Mouse (Mus musculus) MEL (cell line): Measurements from ENCODE around the gene Tsku. TPM values are rescaled to one million over a fixed set of nuclear protein-coding genes. Genes with fewer than 3 reads are reported as not detected.

Source experiments
- DNase-seq: peaks from one replicate; pipeline ENCODE4 v3.0.0; 2011; ENCODE audit warnings: low read depth, low spot score
- H3K27ac ChIP-seq: 2 replicates; pipeline ENCODE4 v1.5.1; 2012; ENCODE audit warnings: low read depth, mild to moderate bottlenecking, control low read depth, low read length, moderate library complexity; ENCODE audit not compliant: control insufficient read depth
- H3K27me3 ChIP-seq, 2 experiments: fragments of 150-350 bp in 1 of 2; sonication (generic) in 1 of 2; 2 replicates each; pipeline ENCODE4 v1.6.1; 2012; ENCODE audit warnings: low read length in 2 of 2, mild to moderate bottlenecking in 2 of 2, improper control_type of control experiment in 1 of 2, moderate library complexity in 1 of 2; ENCODE audit not compliant: insufficient read depth in 2 of 2, control insufficient read depth in 1 of 2
- H3K36me3 ChIP-seq, 2 experiments: 2 replicates each; pipeline ENCODE4 v1.6.1; 2012 to 2014; ENCODE audit warnings: low read length in 2 of 2, improper control_type of control experiment in 1 of 2, inconsistent platforms in 1 of 2, mild to moderate bottlenecking in 1 of 2; ENCODE audit not compliant: insufficient read depth in 2 of 2, control insufficient read depth in 1 of 2
- H3K4me1 ChIP-seq, 2 experiments: fragments of 150-350 bp in 1 of 2; sonication (generic) in 1 of 2; 2 replicates each; pipeline ENCODE4 v1.6.1; 2012; ENCODE audit warnings: low read length in 2 of 2, improper control_type of control experiment in 1 of 2, mild to moderate bottlenecking in 1 of 2; ENCODE audit not compliant: insufficient read depth in 2 of 2, control insufficient read depth in 1 of 2
- H3K4me3 ChIP-seq, 2 experiments: fragments of 150-350 bp in 1 of 2; sonication (generic) in 1 of 2; 2 replicates each; pipeline ENCODE4 v1.5.1; 2012; ENCODE audit warnings: low read depth in 2 of 2, low read length in 2 of 2, mild to moderate bottlenecking in 2 of 2, moderate library complexity in 2 of 2, control low read depth in 1 of 2, improper control_type of control experiment in 1 of 2; ENCODE audit not compliant: control insufficient read depth in 1 of 2, insufficient read depth in 1 of 2
- H3K79me2 ChIP-seq: 2 replicates; pipeline ENCODE4 v1.6.1; 2012; ENCODE audit warnings: mild to moderate bottlenecking, low read length, moderate library complexity; ENCODE audit not compliant: control insufficient read depth, poor library complexity, insufficient read depth
- H3K9ac ChIP-seq: 2 replicates; pipeline ENCODE4 v1.6.1; 2012; ENCODE audit warnings: low read depth, mild to moderate bottlenecking, control low read depth, low read length, moderate library complexity; ENCODE audit not compliant: control insufficient read depth, poor library complexity, severe bottlenecking
- H3K9me3 ChIP-seq: fragments of 150-350 bp; sonication (generic); replicated peaks from 2 replicates; pipeline ENCODE4 v1.6.1; 2012; ENCODE audit warnings: mild to moderate bottlenecking, low read length, improper control_type of control experiment, moderate library complexity; ENCODE audit not compliant: insufficient read depth
- BHLHE40 ChIP-seq: IDR thresholded peaks from 2 replicates; pipeline ENCODE4 v1.6.1; 2012; ENCODE audit warnings: low read depth, mild to moderate bottlenecking, inconsistent platforms, low read length, improper control_type of control experiment, borderline replicate concordance
- CHD1 ChIP-seq: IDR thresholded peaks from 2 replicates; pipeline ENCODE4 v1.6.1; 2012; ENCODE audit warnings: low read depth, mild to moderate bottlenecking, inconsistent platforms, low read length, improper control_type of control experiment
- CHD2 ChIP-seq: IDR thresholded peaks from 2 replicates; pipeline ENCODE4 v1.6.1; 2011; ENCODE audit warnings: low read length, improper control_type of control experiment
- ETS1 ChIP-seq: IDR thresholded peaks from 2 replicates; pipeline ENCODE4 v1.6.1; 2012; ENCODE audit warnings: low read depth, mild to moderate bottlenecking, inconsistent platforms, low read length, improper control_type of control experiment, moderate library complexity
- GATA1 ChIP-seq: IDR thresholded peaks from 2 replicates; pipeline ENCODE4 v1.6.1; 2011; ENCODE audit warnings: low read depth, low read length, improper control_type of control experiment
- HCFC1 ChIP-seq: IDR thresholded peaks from 2 replicates; pipeline ENCODE4 v1.6.1; 2012; ENCODE audit warnings: low read depth, mild to moderate bottlenecking, inconsistent platforms, low read length, improper control_type of control experiment, moderate library complexity
- JUND ChIP-seq: IDR thresholded peaks from 2 replicates; pipeline ENCODE4 v1.6.1; 2011; ENCODE audit warnings: low read depth, mild to moderate bottlenecking, improper control_type of control experiment, low read length
- MAX ChIP-seq: IDR thresholded peaks from 2 replicates; pipeline ENCODE4 v1.6.1; 2011; ENCODE audit warnings: low read length, improper control_type of control experiment
- MXI1 ChIP-seq: IDR thresholded peaks from 2 replicates; pipeline ENCODE4 v1.6.1; 2011; ENCODE audit warnings: mild to moderate bottlenecking, low read depth, low read length, improper control_type of control experiment
- MYB ChIP-seq: IDR thresholded peaks from 2 replicates; pipeline ENCODE4 v1.6.1; 2011; ENCODE audit warnings: mild to moderate bottlenecking, low read depth, low read length, improper control_type of control experiment
- MYC ChIP-seq: IDR thresholded peaks from 2 replicates; pipeline ENCODE4 v1.6.1; 2011; ENCODE audit warnings: low read depth, mild to moderate bottlenecking, low read length, improper control_type of control experiment, moderate library complexity
- NRF1 ChIP-seq: IDR thresholded peaks from 2 replicates; pipeline ENCODE4 v1.6.1; 2014; ENCODE audit warnings: low read depth, mild to moderate bottlenecking, inconsistent platforms, low read length, improper control_type of control experiment, moderate library complexity; ENCODE audit not compliant: poor library complexity, insufficient read depth, severe bottlenecking
- RAD21 ChIP-seq: IDR thresholded peaks from 2 replicates; pipeline ENCODE4 v1.6.1; 2011; ENCODE audit warnings: mild to moderate bottlenecking, low read depth, low read length, improper control_type of control experiment
- RCOR1 ChIP-seq: IDR thresholded peaks from 2 replicates; pipeline ENCODE4 v1.6.1; 2012; ENCODE audit warnings: low read depth, mild to moderate bottlenecking, inconsistent platforms, low read length, improper control_type of control experiment
- SIN3A ChIP-seq: IDR thresholded peaks from 2 replicates; pipeline ENCODE4 v1.6.1; 2012; ENCODE audit warnings: low read length, improper control_type of control experiment, inconsistent platforms
- SMC3 ChIP-seq: IDR thresholded peaks from 2 replicates; pipeline ENCODE4 v1.6.1; 2011; ENCODE audit warnings: low read depth, low read length, improper control_type of control experiment
- TAL1 ChIP-seq: IDR thresholded peaks from 2 replicates; pipeline ENCODE4 v1.6.1; 2012; ENCODE audit warnings: mild to moderate bottlenecking, inconsistent platforms, low read length, moderate library complexity, mixed read lengths
- TBP ChIP-seq: IDR thresholded peaks from 2 replicates; pipeline ENCODE4 v1.8.0; 2011; ENCODE audit warnings: low read depth, low read length, improper control_type of control experiment
- UBTF ChIP-seq: IDR thresholded peaks from 2 replicates; pipeline ENCODE4 v1.6.1; 2012; ENCODE audit warnings: low read depth, mild to moderate bottlenecking, inconsistent platforms, low read length, improper control_type of control experiment, moderate library complexity, borderline replicate concordance; ENCODE audit not compliant: insufficient read depth
- USF1 ChIP-seq: IDR thresholded peaks from 2 replicates; pipeline ENCODE4 v1.6.1; 2014; ENCODE audit warnings: low read depth, mild to moderate bottlenecking, inconsistent platforms, low read length, improper control_type of control experiment, moderate library complexity
- ZC3H11A ChIP-seq: IDR thresholded peaks from 2 replicates; pipeline ENCODE4 v1.6.1; 2012; ENCODE audit warnings: low read depth, mild to moderate bottlenecking, inconsistent platforms, low read length, improper control_type of control experiment
- ZMIZ1 ChIP-seq: IDR thresholded peaks from 2 replicates; pipeline ENCODE4 v1.6.1; 2012; ENCODE audit warnings: low read depth, mild to moderate bottlenecking, inconsistent platforms, low read length, improper control_type of control experiment, moderate library complexity
- polyA plus RNA-seq, 2 experiments: library from polyadenylated mRNA; stranded (reverse) in 1 of 2; unstranded in 1 of 2; fragments of >175 nt in 1 of 2; fragments of >200 nt in 1 of 2; gene quantifications; 2 replicates each; pipeline versions ENCODE4 v1.2.1 to v1.2.4; 2012; ENCODE audit warnings: low replicate concordance in 2 of 2, low read depth in 1 of 2; ENCODE audit not compliant: insufficient read length in 2 of 2, insufficient read depth in 1 of 2, missing spikeins in 1 of 2
- total RNA-seq: library from RNA; depleted of rRNA; stranded (reverse); fragments of 300-350 nt; gene quantifications from 2 replicates; pipeline ENCODE4 v1.2.3, GENCODE M21; 2012

Gene Tsku
- total and polyA plus RNA-seq, 3 experiments, result 0.12 to 0.99 TPM; not detected in 1

DNA sequence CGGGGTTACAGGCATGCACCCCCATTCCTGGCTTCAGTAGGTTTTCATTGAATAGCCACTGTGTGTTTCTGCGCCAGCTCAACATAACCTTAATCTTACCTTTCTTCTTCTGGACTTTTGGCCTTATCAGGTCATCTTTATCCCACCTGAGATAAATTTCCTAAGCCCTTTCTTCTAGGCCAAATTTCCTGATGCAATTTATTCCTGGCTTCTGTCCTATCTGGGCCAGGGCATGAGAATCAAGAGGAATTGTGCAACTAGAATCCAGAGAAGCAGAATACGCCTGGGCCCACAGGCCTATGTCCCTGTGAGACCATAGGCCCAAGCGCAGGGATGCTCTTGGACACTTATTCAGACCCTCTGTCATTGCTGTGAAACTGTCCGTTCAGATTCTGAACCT is 27.6 kb downstream of the Tsku start:
- H3K27me3 ChIP-seq, result no peaks in the 10 kb centered on the region
- H3K9me3 ChIP-seq, result no peaks in the 10 kb centered on the region
- TF ChIP-seq TBP (no peak), ZC3H11A (no peak), CHD2 (no peak), ZMIZ1 (no peak), SMC3 (no peak), MYB (no peak)
- TF ChIP-seq, all 39 proteins: peak for 0
- Histone ChIP-seq H3K27ac (no peak overlapping the region), H3K36me3 (peaks cover 0 to 20% of the 10 kb centered on the region in 2 experiments; a peak in 2 of 4 replicates), H3K4me1 (peaks cover 9 to 35% of the 10 kb centered on the region in 2 experiments), H3K9ac (no peak overlapping the region), H3K4me3 (no peak overlapping the region), H3K79me2 (no peaks in the 10 kb centered on the region)
- DNase-seq, result no peak

DNA sequence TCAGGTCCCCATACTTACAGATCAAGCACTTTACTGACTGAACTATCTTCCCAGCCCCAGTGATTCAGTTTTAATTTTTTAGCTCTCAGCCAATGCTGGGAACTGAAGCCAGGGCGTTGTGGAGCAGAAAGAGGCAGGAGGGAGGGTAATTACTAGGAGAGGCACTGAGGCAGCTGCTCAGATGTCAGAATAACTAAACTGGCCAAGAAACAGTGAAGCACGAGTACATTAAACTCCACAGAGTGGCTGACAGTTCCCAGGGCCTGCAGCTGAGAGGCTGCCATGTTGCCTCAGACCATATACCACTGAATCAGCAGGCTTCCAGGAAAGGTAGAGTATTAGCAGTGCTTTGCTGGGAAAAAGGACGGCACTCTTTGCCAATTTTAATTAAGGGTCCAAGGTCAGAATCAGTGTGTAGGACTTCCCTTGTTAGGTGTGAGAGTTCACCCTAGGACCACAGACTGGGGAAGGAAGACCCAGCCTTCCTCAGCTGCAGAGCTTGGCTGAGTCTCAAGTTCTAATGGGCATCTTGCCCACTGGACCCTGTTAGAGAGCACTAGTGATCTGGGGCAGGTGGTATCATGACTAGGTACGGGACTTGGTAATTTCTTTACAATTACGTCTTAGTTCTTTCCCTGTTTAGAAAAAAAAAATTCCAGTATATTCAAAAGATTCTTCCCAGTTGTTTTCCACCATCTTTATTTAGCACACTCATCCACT is 28.3 kb downstream of the Tsku start:
- Histone ChIP-seq H3K36me3 (peaks cover 0 to 20% of the 10 kb centered on the region in 2 experiments; a peak in 2 of 4 replicates), H3K27ac (no peak overlapping the region), H3K4me3 (no peak overlapping the region)
- TF ChIP-seq UBTF, result no peak
- no peak for TF ChIP-seq NRF1
- no peak for TF ChIP-seq MYB
- no peak for TF ChIP-seq JUND
- no peak for TF ChIP-seq MXI1
- no peak for TF ChIP-seq RAD21
- TF ChIP-seq CHD1, result no peak
- TF ChIP-seq MYC, result no peak
- TF ChIP-seq RCOR1, result no peak
- TF ChIP-seq ETS1, result no peak
- no peak for TF ChIP-seq BHLHE40
- TF ChIP-seq GATA1, result no peak
- TF ChIP-seq HCFC1, result no peak
- TF ChIP-seq USF1, result no peak
- TF ChIP-seq MAX, result no peak
- TF ChIP-seq TAL1, result no peak
- TF ChIP-seq SIN3A, result no peak
- TF ChIP-seq, all 39 proteins: peak for 0
- no peaks in the 10 kb centered on the region for H3K79me2 ChIP-seq
- H3K9me3 ChIP-seq, result no peaks in the 10 kb centered on the region
- no peaks in the 10 kb centered on the region for H3K27me3 ChIP-seq
- DNase-seq, result no peak
- no peak overlapping the region for H3K9ac ChIP-seq
- peaks cover 9 to 35% of the 10 kb centered on the region in 2 experiments for H3K4me1 ChIP-seq
